Mouse (Mus musculus): ENCODE data around the gene Slc13a2. TPM values are rescaled to one million over a fixed set of nuclear protein-coding genes. Genes with fewer than 3 reads are reported as not detected.

Slc13a2 gene
- total RNA-seq (2012; rRNA removed), result 0.13 TPM in 1 of 2 replicates, not detected in the other

DNA sequence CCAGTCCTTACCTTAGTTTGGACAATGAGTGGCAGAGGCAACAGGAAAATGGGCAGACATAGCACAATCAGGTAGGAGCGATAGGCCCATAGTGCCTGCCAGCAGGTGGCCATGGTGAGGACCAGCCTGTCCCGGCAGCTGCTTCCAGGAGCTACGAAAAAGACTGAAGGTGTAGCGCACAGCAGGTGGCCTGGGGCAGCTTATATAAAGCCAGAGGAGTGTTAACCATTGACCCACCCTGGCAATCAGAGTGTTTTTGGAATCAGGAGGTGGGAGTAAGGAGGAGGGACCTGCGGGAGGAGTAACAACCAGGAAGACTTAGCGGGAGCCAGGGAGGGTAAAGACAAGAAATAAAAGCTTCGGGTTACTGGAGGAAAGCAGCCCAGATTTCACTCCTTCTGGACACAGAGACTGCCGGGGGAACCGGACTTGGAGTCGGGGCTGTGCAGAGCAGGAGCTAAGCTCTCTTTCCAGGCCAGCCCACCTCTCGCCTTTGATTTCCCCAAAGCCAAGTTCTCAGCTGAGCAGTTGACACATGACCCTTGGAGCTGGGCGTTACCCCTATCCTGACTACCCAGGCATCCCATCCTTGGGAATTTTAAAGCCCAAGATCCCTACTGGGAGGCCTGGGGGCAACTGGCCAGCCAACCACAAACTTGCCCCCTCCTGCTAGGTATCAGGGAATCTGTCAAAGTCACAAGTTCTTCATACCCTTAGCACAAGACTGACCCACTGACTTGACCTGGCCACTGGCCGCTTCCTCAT lies at the start of gene Slc13a2:
Gene Slc13a2, minus strand, starts transcription at position 163 of the 765 bp plus-strand sequence.
- Histone ChIP-seq H3K27ac (ENCODE audit: insufficient read depth, low read depth, low read length, poor library complexity, severe bottlenecking) (peak within 1 kb of the TSS; percentile 10; the same call in 1 of the 2 replicates), H3K4me3 (ENCODE audit: insufficient read depth in 1 of 2, low read depth in 1 of 2, low read length in 2 of 2, poor library complexity in 1 of 2, severe bottlenecking in 1 of 2) (no peak within 1 kb of the TSS), H3K9me3 (ENCODE audit: control insufficient read depth, insufficient read depth, low read depth, low read length) (no peaks in the 10 kb centered on the region), H3K9ac (ENCODE audit: insufficient read depth, low read depth, low read length, poor library complexity, severe bottlenecking) (no peak within 1 kb of the TSS), H3K4me1 (ENCODE audit: control insufficient read depth in 2 of 2, insufficient read depth in 2 of 2, low read length in 2 of 2, poor library complexity in 1 of 2) (peaks cover 9 to 26% of the 10 kb centered on the region in 2 experiments), H3K36me3 (ENCODE audit: control insufficient read depth, insufficient read depth, low read length, poor library complexity, severe bottlenecking) (no peaks in the 10 kb centered on the region)
- in situ Hi-C loops (cut with MboI; ENCODE audit: low sequenced_read_pairs in 2 of 2, unreplicated experiment in 2 of 2), result no loop called here
- peak; percentile 62 for DNase-seq (ENCODE audit: low read depth, low spot score)
- no peak for TF ChIP-seq ZNF384 (IDR thresholded peaks at IDR 0.05; ENCODE audit: low read depth, low read length)
- TF ChIP-seq MAFK (IDR thresholded peaks at IDR 0.05; ENCODE audit: insufficient read depth, low read depth, low read length), result no peak
- TF ChIP-seq HCFC1 (IDR thresholded peaks at IDR 0.05; ENCODE audit: borderline replicate concordance, insufficient read depth, low read length), result no peak
- TF ChIP-seq ZC3H11A (IDR thresholded peaks at IDR 0.05; ENCODE audit: borderline replicate concordance, low read depth, low read length), result no peak
- no peak for TF ChIP-seq CHD2 (IDR thresholded peaks at IDR 0.05; ENCODE audit: low read depth, low read length)

- Histone ChIP-seq H3K27ac (ENCODE audit: insufficient read depth, low read depth, low read length, poor library complexity, severe bottlenecking) (no peak overlapping the region), H3K4me1 (ENCODE audit: control insufficient read depth in 2 of 2, insufficient read depth in 2 of 2, low read length in 2 of 2, poor library complexity in 1 of 2) (peaks cover 0 to 2% of the 10 kb centered on the region in 2 experiments; a peak in 1 of 4 replicates), H3K4me3 (ENCODE audit: insufficient read depth in 1 of 2, low read depth in 1 of 2, low read length in 2 of 2, poor library complexity in 1 of 2, severe bottlenecking in 1 of 2) (no peak overlapping the region), H3K9ac (ENCODE audit: insufficient read depth, low read depth, low read length, poor library complexity, severe bottlenecking) (no peak overlapping the region), H3K36me3 (ENCODE audit: control insufficient read depth, insufficient read depth, low read length, poor library complexity, severe bottlenecking) (no peaks in the 10 kb centered on the region), H3K9me3 (ENCODE audit: control insufficient read depth, insufficient read depth, low read depth, low read length) (no peaks in the 10 kb centered on the region)
- no peak for DNase-seq (ENCODE audit: low read depth, low spot score)
- TF ChIP-seq ZC3H11A (IDR thresholded peaks at IDR 0.05; ENCODE audit: borderline replicate concordance, low read depth, low read length) (no peak), HCFC1 (IDR thresholded peaks at IDR 0.05; ENCODE audit: borderline replicate concordance, insufficient read depth, low read length) (no peak), ZNF384 (IDR thresholded peaks at IDR 0.05; ENCODE audit: low read depth, low read length) (no peak), CHD2 (IDR thresholded peaks at IDR 0.05; ENCODE audit: low read depth, low read length) (no peak), MAFK (IDR thresholded peaks at IDR 0.05; ENCODE audit: insufficient read depth, low read depth, low read length) (no peak)
- in situ Hi-C loops (cut with MboI; ENCODE audit: low sequenced_read_pairs in 2 of 2, unreplicated experiment in 2 of 2), result no loop called here
Observed at GRCm38 (mm10) chr11:78471326-78472103, 49.5 kb upstream of the Slc13a2 start.

DNA sequence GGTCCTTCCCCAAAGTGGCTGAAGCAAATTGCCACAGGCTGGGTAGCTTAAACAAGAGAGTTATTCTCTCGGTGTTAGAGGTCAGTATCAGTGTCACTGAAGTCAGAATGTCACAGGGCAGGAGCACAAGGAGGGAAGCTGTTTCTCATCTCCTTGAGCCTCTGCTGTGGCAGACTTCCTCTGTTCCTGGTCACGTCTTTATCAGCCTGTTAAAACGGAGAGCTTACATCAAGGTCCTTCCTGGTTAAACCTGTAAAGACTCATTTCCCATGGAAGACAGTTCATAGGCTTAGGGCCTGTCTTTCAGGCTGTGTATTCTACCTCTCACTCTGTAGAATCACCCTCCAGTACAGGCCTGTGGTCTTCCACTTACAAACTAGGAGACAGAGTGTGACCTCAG lies 45.9 kb upstream of the Slc13a2 start:
- Histone ChIP-seq H3K4me1 (ENCODE audit: control insufficient read depth in 2 of 2, insufficient read depth in 2 of 2, low read length in 2 of 2, poor library complexity in 1 of 2) (peaks cover 0 to 20% of the 10 kb centered on the region in 2 experiments; a peak in 2 of 4 replicates), H3K9ac (ENCODE audit: insufficient read depth, low read depth, low read length, poor library complexity, severe bottlenecking) (no peak overlapping the region), H3K4me3 (ENCODE audit: insufficient read depth in 1 of 2, low read depth in 1 of 2, low read length in 2 of 2, poor library complexity in 1 of 2, severe bottlenecking in 1 of 2) (no peak overlapping the region), H3K36me3 (ENCODE audit: control insufficient read depth, insufficient read depth, low read length, poor library complexity, severe bottlenecking) (no peaks in the 10 kb centered on the region), H3K27ac (ENCODE audit: insufficient read depth, low read depth, low read length, poor library complexity, severe bottlenecking) (no peak overlapping the region), H3K9me3 (ENCODE audit: control insufficient read depth, insufficient read depth, low read depth, low read length) (no peaks in the 10 kb centered on the region)
- no peak for DNase-seq (ENCODE audit: low read depth, low spot score)
- no peak for TF ChIP-seq ZNF384 (IDR thresholded peaks at IDR 0.05; ENCODE audit: low read depth, low read length)
- TF ChIP-seq HCFC1 (IDR thresholded peaks at IDR 0.05; ENCODE audit: borderline replicate concordance, insufficient read depth, low read length), result no peak
- no peak for TF ChIP-seq MAFK (IDR thresholded peaks at IDR 0.05; ENCODE audit: insufficient read depth, low read depth, low read length)
- no peak for TF ChIP-seq ZC3H11A (IDR thresholded peaks at IDR 0.05; ENCODE audit: borderline replicate concordance, low read depth, low read length)
- in situ Hi-C loops (cut with MboI; ENCODE audit: low sequenced_read_pairs in 2 of 2, unreplicated experiment in 2 of 2), result no loop called here

- no peak overlapping the region for H3K27ac ChIP-seq (ENCODE audit: insufficient read depth, low read depth, low read length, poor library complexity, severe bottlenecking)
- TF ChIP-seq CHD2 (IDR thresholded peaks at IDR 0.05; ENCODE audit: low read depth, low read length), result no peak
- no peak for TF ChIP-seq HCFC1 (IDR thresholded peaks at IDR 0.05; ENCODE audit: borderline replicate concordance, insufficient read depth, low read length)
- TF ChIP-seq MAFK (IDR thresholded peaks at IDR 0.05; ENCODE audit: insufficient read depth, low read depth, low read length), result no peak
- TF ChIP-seq ZC3H11A (IDR thresholded peaks at IDR 0.05; ENCODE audit: borderline replicate concordance, low read depth, low read length), result no peak
- no peak for TF ChIP-seq ZNF384 (IDR thresholded peaks at IDR 0.05; ENCODE audit: low read depth, low read length)
- no peak overlapping the region for H3K4me3 ChIP-seq (ENCODE audit: insufficient read depth in 1 of 2, low read depth in 1 of 2, low read length in 2 of 2, poor library complexity in 1 of 2, severe bottlenecking in 1 of 2)
Observed at GRCm38 (mm10) chr11:78467515-78467914, 45.5 kb upstream of the Slc13a2 start.

More at GRCm38 (mm10) chr11:78467515-78467914, 45.5 kb upstream of the Slc13a2 start:
- Histone ChIP-seq H3K9ac (ENCODE audit: insufficient read depth, low read depth, low read length, poor library complexity, severe bottlenecking) (no peak overlapping the region), H3K36me3 (ENCODE audit: control insufficient read depth, insufficient read depth, low read length, poor library complexity, severe bottlenecking) (no peaks in the 10 kb centered on the region), H3K9me3 (ENCODE audit: control insufficient read depth, insufficient read depth, low read depth, low read length) (no peaks in the 10 kb centered on the region), H3K4me1 (ENCODE audit: control insufficient read depth in 2 of 2, insufficient read depth in 2 of 2, low read length in 2 of 2, poor library complexity in 1 of 2) (peaks cover 0 to 20% of the 10 kb centered on the region in 2 experiments; a peak in 2 of 4 replicates)
- in situ Hi-C loops (cut with MboI; ENCODE audit: low sequenced_read_pairs in 2 of 2, unreplicated experiment in 2 of 2), result no loop called here
- no peak for DNase-seq (ENCODE audit: low read depth, low spot score)
